Mouse (Mus musculus) ZHBTc4 (cell line): ENCODE results near the gene G430095P16Rik.

ENCODE experiments used
- DNase-seq: peaks from one replicate; pipeline ENCODE4 v3.0.0-alpha.2; 2011; ENCODE audit warnings: low read depth, low spot score

Gene G430095P16Rik

DNA sequence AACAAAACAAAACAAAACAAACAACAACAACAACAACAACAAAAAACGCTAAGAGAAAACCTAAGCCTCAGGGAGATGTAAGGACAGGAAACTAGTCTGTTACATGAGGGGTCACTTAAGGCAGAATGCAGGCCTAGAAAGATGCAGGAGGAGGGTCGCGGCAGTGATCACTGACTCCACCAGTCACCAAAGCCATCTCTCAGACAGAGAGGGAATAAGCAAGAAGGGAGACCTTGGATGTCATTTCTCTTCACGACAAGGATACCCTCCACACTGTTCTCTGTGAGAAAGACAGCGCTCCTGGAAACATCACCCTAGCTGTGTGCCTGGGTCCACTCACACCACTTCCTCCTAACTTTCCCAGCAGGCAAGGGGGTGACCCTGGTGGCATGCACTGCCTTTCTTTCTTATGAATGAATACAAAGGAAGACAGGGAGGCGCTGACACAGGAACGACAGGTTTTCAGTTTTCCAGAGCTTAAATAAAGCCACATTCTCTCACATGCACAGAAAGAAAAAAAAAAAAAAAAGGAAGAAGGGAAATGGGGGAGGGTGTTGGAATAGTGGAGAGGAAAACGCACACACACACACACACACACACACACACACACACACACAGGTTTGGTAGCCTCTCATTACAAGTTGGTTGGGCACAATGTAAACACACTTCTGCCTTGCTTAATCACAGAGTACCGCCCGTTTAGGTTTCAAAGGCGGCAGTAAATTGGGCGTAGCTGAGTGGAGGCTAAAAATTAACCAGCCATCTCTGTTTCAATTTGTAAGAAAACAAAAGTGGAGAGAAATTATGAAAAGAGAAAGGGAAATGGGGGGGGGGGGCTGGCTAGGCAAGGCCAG is 47.5 kb downstream of the G430095P16Rik start:
- DNase-seq, result no peak

DNA sequence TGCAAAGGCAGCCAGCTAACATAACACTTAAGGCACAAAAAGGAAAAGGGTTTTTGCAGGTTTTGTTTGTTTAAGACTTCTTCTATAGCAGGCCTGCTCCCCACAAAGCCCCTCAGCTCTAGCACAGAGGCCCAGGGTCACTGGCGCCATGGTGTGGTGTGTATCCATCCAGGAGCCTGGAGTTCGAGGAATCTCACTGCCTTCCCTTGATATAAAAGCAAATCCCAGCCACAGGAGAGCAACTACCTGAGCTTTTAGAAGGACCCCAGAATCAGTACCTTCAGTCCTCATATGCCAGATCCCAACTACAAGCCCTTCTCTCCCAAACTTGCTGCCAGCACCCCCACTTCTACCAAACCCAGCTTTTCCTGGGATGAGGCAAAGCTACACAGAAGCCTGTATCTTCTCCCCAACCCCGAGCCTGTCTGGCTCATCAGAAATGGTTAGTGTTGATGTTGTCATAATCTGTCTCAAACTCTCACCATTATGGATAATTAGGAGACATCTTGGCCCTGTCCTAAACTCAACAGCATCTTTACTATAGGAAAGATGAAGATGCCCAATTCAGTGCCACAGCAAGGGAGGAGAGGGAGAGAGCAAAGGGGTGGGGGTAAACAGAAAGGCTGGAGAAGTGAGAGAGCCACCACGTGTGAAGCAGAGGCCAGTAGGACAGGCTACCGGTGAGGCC is 48.3 kb downstream of the G430095P16Rik start:
- no peak for DNase-seq

DNA sequence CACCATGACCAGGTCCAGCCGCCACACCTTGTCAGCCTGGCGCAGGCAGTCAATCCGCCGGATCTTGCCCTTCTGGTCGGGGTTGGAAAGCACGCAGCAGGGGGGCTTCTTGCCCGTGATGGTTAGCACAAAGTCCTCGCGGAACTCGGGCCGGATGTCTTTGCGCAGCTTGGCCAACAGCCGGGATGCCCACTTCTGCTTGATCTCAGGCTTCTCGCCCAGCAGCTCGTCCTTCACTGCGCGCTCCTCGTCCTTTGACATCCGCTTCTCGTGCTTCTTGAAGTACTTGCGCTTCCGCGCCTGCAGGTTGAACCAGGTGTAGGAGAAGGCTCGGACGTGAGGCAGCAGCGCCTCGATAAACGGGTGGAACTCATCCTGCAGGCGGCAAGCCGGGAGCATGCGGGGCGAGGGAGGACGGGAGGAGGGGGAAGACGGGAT is 49.2 kb downstream of the G430095P16Rik start:
- peak; percentile 68 for DNase-seq

DNA sequence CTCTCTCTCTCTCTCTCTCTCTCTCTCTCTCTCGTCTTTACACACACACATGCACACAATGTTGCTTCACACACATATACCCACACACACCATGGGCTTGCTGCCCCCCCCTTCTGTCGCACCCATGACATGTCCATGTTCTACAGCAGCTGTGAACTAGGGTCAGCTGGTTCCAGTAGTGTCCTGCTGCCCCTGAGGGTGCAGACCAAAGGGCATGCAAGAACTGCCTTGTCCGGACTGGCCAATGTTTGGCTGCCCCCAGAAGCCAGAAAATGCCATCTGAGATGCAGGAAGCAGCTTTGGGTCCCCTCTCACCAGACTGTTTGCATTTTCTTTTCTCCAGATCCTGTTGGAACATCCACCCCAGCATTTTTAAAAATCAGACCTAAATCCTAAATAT is 49.8 kb downstream of the G430095P16Rik start:
- DNase-seq, result no peak

DNA sequence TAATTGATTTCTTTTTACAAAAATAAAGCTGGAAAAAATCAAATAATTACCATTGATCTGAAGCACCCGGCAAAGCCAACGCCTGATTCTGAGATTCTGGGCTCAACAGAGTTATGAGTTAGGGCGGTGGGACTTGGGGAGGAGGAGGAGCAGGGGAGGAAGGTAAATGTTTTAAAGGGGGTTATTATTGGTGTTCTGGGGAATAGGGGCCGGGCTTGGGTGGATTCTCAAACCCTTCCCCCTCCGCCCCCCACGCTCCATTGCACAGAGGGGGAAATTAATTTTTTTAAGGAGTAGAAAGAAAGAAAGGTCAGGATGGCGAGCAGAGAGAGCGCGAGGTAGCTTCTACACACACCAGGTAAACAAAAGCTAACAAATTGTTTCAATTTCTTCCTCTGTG is 50.5 kb downstream of the G430095P16Rik start:
- no peak for DNase-seq

DNA sequence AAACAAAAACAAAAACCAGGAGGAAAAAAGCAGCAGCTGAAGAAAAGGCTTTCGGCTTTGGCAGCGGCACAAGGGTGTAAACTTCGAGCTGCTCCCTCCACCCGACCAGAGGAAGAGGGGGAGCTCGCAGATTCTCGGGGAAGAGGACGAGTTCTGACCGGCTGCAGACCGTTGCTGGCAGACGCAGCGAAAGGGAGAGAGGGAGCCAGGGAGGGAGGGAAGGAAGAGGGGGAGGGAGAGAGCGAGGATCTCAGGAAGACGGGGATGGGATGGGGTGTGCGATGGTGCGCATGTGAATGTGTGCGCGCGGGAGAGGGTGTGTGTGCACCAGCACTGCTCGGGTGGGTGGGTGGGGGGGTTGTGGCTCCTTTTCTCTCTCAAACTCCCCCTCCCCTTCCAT is 51.0 kb downstream of the G430095P16Rik start:
- peak; percentile 44 for DNase-seq

DNA sequence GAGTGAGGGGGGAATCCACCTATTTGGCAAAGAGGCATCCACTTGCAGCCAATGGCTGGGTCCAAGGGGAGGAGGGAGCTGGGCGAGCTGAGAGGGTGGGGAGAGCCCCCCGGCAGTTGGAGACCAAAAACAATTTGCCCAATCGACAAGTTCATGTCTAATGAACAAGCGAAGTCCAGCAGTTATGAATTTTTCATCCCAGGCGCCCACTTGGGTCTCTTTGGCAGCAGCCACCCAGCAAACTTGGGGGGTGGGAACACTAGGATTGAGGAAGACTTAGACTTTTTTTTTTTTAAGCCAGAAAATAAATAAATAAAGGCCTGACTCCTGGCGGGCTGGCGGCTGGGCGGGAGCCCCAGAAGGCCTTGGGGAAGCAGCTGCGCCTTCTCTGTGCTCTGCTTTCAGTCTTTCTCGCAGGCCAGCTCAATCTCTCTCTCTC is 51.7 kb downstream of the G430095P16Rik start:
- DNase-seq, result no peak

DNA sequence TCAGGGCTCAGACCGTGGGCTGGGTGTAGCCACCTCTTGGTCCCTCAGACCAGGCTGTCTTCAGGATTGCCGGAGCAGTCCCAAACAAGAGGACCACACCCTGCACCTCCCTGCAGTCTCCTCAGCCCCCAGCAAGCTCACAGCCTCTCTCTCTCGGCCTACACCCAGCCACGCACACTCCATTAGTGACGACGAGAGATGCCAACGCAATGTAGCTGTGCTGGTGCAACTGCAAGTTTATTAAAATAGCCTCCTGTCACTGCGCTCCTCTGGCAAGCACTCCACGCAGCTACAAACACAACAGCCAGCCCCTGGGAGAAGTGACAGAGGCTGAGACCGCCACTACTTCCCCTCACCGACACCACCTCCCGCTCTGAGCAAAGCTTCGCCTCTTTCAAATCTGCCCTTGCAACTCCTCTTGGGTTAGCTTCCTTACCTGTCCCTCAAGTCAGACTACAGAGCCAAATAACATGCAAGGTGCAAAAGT is 52.3 kb downstream of the G430095P16Rik start:
- peak; percentile 51 for DNase-seq

DNA sequence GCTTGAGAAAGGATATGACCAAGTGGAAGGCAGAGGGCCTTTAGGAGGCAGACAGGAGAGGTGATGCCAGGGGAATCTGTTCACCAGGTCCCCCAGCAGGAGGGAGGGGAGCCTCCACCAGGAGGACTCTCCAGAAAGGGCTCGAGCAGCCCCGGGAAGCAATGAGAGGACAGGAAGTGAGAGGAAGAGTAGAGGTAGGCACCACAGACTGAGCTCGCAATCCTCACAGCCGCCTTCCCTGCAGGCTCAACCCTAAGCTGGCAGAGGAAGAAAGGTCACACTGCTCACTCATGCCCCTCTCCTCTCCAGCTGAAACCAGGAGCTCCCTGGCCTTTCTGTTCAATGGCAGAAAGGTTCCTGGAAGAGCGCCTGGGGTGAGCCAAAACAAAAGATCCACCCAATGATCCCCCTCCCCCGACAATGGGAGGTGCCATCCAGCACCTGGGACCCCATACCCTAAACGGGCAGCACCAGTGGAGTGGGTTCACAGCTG is 52.9 kb downstream of the G430095P16Rik start:
- no peak for DNase-seq
